Mouse (Mus musculus): Measurements from ENCODE around the gene Gpr33. TPM values are rescaled to one million over a fixed set of nuclear protein-coding genes. Genes with fewer than 3 reads are reported as not detected.

Gpr33 gene
- polyA plus RNA-seq, 2 experiments: not detected

GRCm38 (mm10) chr12:52034956-52035355 lies 7.1 kb upstream of the Gpr33 start:
- Histone ChIP-seq H3K9ac (replicated peaks) (no peak overlapping the region), H3K27me3 (ENCODE audit: control insufficient read depth, insufficient read depth, low read length) (no peaks in the 10 kb centered on the region), H3K27ac (no peak overlapping the region), H3K4me1 (replicated peaks; ENCODE audit: control insufficient read depth in 2 of 2, insufficient read depth in 2 of 2, low read length in 1 of 2) (no peaks in the 10 kb centered on the region), H3K4me3 (ENCODE audit: insufficient read depth in 1 of 2, low read depth in 2 of 2, low read length in 2 of 2) (no peak overlapping the region), H3K9me3 (ENCODE audit: control insufficient read depth, low read length) (no peaks in the 10 kb centered on the region), H3K36me3 (replicated peaks; ENCODE audit: control insufficient read depth, insufficient read depth, low read depth) (no peaks in the 10 kb centered on the region), H3K4me2 (ENCODE audit: low read depth) (no peak overlapping the region)
- ATAC-seq (ENCODE audit: insufficient read depth) (no peak), DNase-seq (ENCODE audit: low read depth in 3 of 3, low spot score in 3 of 3) (no peak)
- no peak for TF ChIP-seq EP300 (IDR thresholded peaks at IDR 0.05; ENCODE audit: low read depth)
- no peak for TF ChIP-seq CTCF (IDR thresholded peaks at IDR 0.05; ENCODE audit: low read depth)
- WGBS (ENCODE audit: insufficient replicate concordance): 75% methylated on average over 3 of the region's 3 CpGs

DNA sequence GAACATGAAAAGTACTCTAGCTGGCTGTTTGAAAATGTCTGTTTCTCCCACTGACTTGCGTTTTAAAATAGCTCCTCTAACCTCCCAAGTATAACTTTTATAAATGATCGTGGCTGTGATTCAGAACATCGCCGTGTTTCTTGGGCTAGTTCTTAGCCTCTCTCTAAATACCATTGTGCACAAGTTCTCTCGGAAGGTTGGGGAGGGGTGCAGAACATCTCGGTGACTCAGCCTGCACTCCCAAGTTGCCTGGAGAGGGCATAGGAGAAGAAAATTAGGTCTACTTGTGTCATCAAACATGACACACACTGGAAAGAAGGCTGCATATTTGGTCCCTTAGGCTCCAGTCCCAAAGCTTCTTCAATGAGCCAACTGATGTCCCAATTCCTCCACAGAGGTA lies 4.4 kb upstream of the Gpr33 start:
- H3K27me3 ChIP-seq (ENCODE audit: control insufficient read depth, insufficient read depth, low read length): no peaks in the 10 kb centered on the region
- H3K36me3 ChIP-seq (replicated peaks; ENCODE audit: control insufficient read depth, insufficient read depth, low read depth): no peaks in the 10 kb centered on the region
- no peak overlapping the region for H3K27ac ChIP-seq
- H3K4me1 ChIP-seq (replicated peaks; ENCODE audit: control insufficient read depth in 2 of 2, insufficient read depth in 2 of 2, low read length in 1 of 2): no peaks in the 10 kb centered on the region
- DNase-seq (ENCODE audit: low read depth in 3 of 3, low spot score in 3 of 3): no peak
- H3K9me3 ChIP-seq (ENCODE audit: control insufficient read depth, low read length): no peaks in the 10 kb centered on the region
- no peak overlapping the region for H3K9ac ChIP-seq (replicated peaks)
- ATAC-seq (ENCODE audit: insufficient read depth): no peak
- no peak overlapping the region for H3K4me3 ChIP-seq (ENCODE audit: insufficient read depth in 1 of 2, low read depth in 2 of 2, low read length in 2 of 2)
- TF ChIP-seq EP300 (IDR thresholded peaks at IDR 0.05; ENCODE audit: low read depth): no peak
- TF ChIP-seq CTCF (IDR thresholded peaks at IDR 0.05; ENCODE audit: low read depth): no peak
- no peak overlapping the region for H3K4me2 ChIP-seq (ENCODE audit: low read depth)
- 68% methylated on average over 6 of the region's 6 CpGs for WGBS (ENCODE audit: insufficient replicate concordance)

DNA sequence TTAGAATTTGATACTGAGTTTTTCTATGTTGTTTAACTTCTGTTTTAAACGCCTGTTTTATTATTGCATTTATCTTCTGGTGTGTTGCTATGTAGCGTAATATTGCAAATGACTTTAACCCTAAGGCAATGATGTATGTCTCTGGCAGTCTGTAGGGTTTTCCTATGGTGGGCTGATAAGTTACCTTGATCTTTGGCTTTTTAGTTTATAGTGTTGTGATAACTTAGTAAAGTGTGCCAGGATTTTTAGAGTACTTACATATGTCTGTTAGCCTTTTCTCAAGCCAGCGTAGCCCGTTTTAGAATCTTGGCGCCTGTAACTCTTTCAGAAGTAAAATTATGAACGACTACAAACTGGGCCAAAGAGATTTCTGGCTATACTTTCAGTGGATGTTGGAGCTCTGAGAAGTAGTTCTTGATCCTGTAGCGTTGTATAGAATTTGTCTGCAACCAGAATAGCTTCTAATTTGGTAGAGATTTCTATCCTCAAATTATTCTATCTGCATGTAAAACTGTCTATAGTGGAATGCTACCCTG lies 13.3 kb downstream of the Gpr33 start:
- H3K36me3 ChIP-seq (replicated peaks; ENCODE audit: control insufficient read depth, insufficient read depth, low read depth): no peaks in the 10 kb centered on the region
- ATAC-seq (ENCODE audit: insufficient read depth) (no peak), DNase-seq (ENCODE audit: low read depth in 3 of 3, low spot score in 3 of 3) (no peak)
- no peak for TF ChIP-seq CTCF (IDR thresholded peaks at IDR 0.05; ENCODE audit: low read depth)
- no peak overlapping the region for H3K4me2 ChIP-seq (ENCODE audit: low read depth)
- no peaks in the 10 kb centered on the region for H3K9me3 ChIP-seq (ENCODE audit: control insufficient read depth, low read length)
- no peak overlapping the region for H3K27ac ChIP-seq
- no peak overlapping the region for H3K9ac ChIP-seq (replicated peaks)
- no peaks in the 10 kb centered on the region for H3K27me3 ChIP-seq (ENCODE audit: control insufficient read depth, insufficient read depth, low read length)
- 72% methylated on average over 7 of the region's 7 CpGs for WGBS (ENCODE audit: insufficient replicate concordance)
- 0 out of 4 replicates have a peak, but pooled peaks cover 0 to 2% of the 10 kb centered on the region in 2 experiments for H3K4me1 ChIP-seq (replicated peaks; ENCODE audit: control insufficient read depth in 2 of 2, insufficient read depth in 2 of 2, low read length in 1 of 2)
- no peak overlapping the region for H3K4me3 ChIP-seq (ENCODE audit: insufficient read depth in 1 of 2, low read depth in 2 of 2, low read length in 2 of 2)

- Histone ChIP-seq H3K4me2 (ENCODE audit: low read depth) (no peak overlapping the region), H3K4me1 (replicated peaks; ENCODE audit: control insufficient read depth in 2 of 2, insufficient read depth in 2 of 2, low read length in 1 of 2) (0 out of 4 replicates have a peak, but pooled peaks cover 0 to 2% of the 10 kb centered on the region in 2 experiments), H3K36me3 (replicated peaks; ENCODE audit: control insufficient read depth, insufficient read depth, low read depth) (no peaks in the 10 kb centered on the region), H3K27ac (no peak overlapping the region), H3K9ac (replicated peaks) (no peak overlapping the region), H3K9me3 (ENCODE audit: control insufficient read depth, low read length) (no peaks in the 10 kb centered on the region), H3K4me3 (ENCODE audit: insufficient read depth in 1 of 2, low read depth in 2 of 2, low read length in 2 of 2) (no peak overlapping the region), H3K27me3 (ENCODE audit: control insufficient read depth, insufficient read depth, low read length) (no peaks in the 10 kb centered on the region)
- ATAC-seq (ENCODE audit: insufficient read depth): no peak
- no peak for DNase-seq (ENCODE audit: low read depth in 3 of 3, low spot score in 3 of 3)
- no peak for TF ChIP-seq CTCF (IDR thresholded peaks at IDR 0.05; ENCODE audit: low read depth)
- no peak for TF ChIP-seq EP300 (IDR thresholded peaks at IDR 0.05; ENCODE audit: low read depth)
- 60% methylated on average over 11 of the region's 11 CpGs for WGBS (ENCODE audit: insufficient replicate concordance)
Measured at GRCm38 (mm10) chr12:52014044-52014443, 13.8 kb downstream of the Gpr33 start.

DNA sequence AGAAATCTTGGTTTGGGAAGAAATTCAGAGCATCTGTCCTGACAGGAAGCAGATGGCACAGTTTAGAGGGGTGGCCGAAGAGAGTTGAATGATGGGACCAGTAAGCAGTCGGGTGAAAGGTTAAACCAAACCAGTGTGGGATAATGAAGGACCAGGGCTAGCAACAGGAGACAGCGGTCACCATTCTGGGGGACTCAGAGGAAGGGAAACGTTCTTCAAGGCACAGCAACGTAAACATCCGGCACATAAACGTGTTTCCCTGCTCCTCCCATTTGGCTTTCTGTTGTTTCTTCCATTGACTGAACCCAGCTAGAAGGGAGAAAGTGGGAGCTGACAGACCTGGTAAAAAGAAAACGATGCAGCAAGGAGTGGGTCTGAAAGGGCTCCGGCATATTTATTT lies 14.6 kb downstream of the Gpr33 start:
- no peaks in the 10 kb centered on the region for H3K27me3 ChIP-seq (ENCODE audit: control insufficient read depth, insufficient read depth, low read length)
- H3K4me3 ChIP-seq (ENCODE audit: insufficient read depth in 1 of 2, low read depth in 2 of 2, low read length in 2 of 2): no peak overlapping the region
- H3K9me3 ChIP-seq (ENCODE audit: control insufficient read depth, low read length): no peaks in the 10 kb centered on the region
- H3K9ac ChIP-seq (replicated peaks): no peak overlapping the region
- 0 out of 4 replicates have a peak, but pooled peaks cover 0 to 2% of the 10 kb centered on the region in 2 experiments for H3K4me1 ChIP-seq (replicated peaks; ENCODE audit: control insufficient read depth in 2 of 2, insufficient read depth in 2 of 2, low read length in 1 of 2)
- 25% methylated on average over 9 of the region's 9 CpGs for WGBS (ENCODE audit: insufficient replicate concordance)
- no peaks in the 10 kb centered on the region for H3K36me3 ChIP-seq (replicated peaks; ENCODE audit: control insufficient read depth, insufficient read depth, low read depth)
- ATAC-seq (ENCODE audit: insufficient read depth) (no peak), DNase-seq (ENCODE audit: low read depth in 3 of 3, low spot score in 3 of 3) (no peak)
- H3K27ac ChIP-seq: no peak overlapping the region
- TF ChIP-seq EP300 (IDR thresholded peaks at IDR 0.05; ENCODE audit: low read depth): no peak
- no peak for TF ChIP-seq CTCF (IDR thresholded peaks at IDR 0.05; ENCODE audit: low read depth)
- H3K4me2 ChIP-seq (ENCODE audit: low read depth): no peak overlapping the region
